Mouse (Mus musculus) spleen, adult 2 months (tissue): Measurements from ENCODE around the gene Nav2.

Source experiments
- CTCF ChIP-seq: fragments of 200-500 bp; IDR thresholded peaks from 2 replicates; pipeline ENCODE4 v1.5.1; 2011; ENCODE audit warnings: mild to moderate bottlenecking, inconsistent platforms; ENCODE audit not compliant: insufficient read depth, insufficient read length, insufficient replicate concordance; ENCODE audit errors: extremely low read depth
- POLR2A ChIP-seq: fragments of 200-500 bp; IDR thresholded peaks from 2 replicates; pipeline ENCODE4 v1.6.1; 2011; ENCODE audit warnings: low read depth, low read length, inconsistent platforms

DNA sequence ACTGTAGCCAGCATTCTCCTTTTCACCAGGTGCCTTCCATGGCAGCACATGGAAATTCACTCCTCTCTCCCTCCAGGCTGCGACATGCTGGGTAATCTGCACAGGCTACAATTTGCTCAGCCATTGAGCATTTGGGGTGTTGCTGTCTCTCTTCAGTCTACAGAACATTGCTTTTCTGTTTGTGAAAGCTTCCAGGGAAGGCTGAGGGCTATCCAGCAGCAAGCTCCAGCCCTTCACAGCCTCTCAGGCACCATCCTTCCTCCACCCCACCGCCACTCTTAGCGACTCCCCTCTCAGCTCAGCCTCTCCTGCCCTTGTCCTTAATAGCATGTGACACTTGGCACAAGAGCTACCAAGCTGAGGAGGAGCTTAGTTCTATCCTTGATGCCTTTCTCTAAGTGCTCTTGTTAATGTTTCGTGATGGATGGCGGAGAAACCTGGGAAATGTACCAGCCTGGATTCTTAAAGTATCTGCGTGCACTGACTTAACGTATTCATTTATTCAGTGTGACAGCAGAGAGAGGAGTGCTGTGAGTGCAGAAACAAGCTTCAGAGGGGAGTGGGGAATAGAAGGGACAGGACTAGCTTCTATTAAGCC lies 282.7 kb downstream of the Nav2 start:
- no peak for TF ChIP-seq CTCF
- TF ChIP-seq POLR2A: no peak
